Mouse (Mus musculus): Measurements from ENCODE around the gene Cdiptos. TPM values are rescaled to one million over a fixed set of nuclear protein-coding genes. Genes with fewer than 3 reads are reported as not detected.

Cdiptos gene
- polyA plus RNA-seq, 1 experiment from 2014 or later: 2.1 TPM

- H3K4me3 ChIP-seq (replicated peaks; ENCODE audit: low read length): peak overlapping the region; percentile 63
- H3K27ac ChIP-seq (ENCODE audit: low read length): peak overlapping the region; percentile 98
- no peaks in the 10 kb centered on the region for H3K9me3 ChIP-seq (replicated peaks; ENCODE audit: control insufficient read depth, low read length)
- WGBS: 3% methylated on average over 10 of the region's 10 CpGs
- H3K4me1 ChIP-seq (ENCODE audit: control insufficient read depth, insufficient read depth, low read length): peaks cover 54% of the 10 kb centered on the region
- H3K36me3 ChIP-seq (ENCODE audit: control insufficient read depth, insufficient read depth, low read length): peaks cover 8% of the 10 kb centered on the region; the same call in 1 of the 2 replicates
- peak; percentile 19; the same call in 1 of the 2 replicates for ATAC-seq (ENCODE audit: insufficient read depth, low FRiP score)
- peak overlapping the region; percentile 91 for H3K9ac ChIP-seq (ENCODE audit: low read length)
- H3K4me2 ChIP-seq (ENCODE audit: low read depth, low read length): peak overlapping the region; percentile 85
- H3K27me3 ChIP-seq (ENCODE audit: control insufficient read depth, insufficient read depth, low read length): no peaks in the 10 kb centered on the region
These were observed 40.2 kb upstream of the Cdiptos start for GRCm38 (mm10) chr7:127016081-127016480.

DNA sequence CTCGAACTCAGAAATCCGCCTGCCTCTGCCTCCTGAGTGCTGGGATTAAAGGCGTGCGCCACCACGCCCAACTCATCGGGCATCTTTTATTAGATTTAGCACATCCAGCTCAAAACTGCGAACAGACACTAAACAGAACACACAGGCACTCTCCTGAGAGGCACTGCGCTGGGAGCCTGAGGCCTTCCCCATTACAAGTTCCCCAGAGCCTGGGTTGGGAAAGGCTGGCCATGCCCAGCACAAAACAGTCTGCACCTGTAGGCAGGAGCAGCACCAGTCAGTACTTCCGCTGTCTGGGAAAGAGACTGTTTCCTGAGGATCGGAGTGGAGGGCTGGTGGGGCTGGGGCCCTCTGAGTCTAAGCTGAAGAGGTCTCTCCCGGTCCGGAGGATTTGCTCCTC lies 39.1 kb upstream of the Cdiptos start:
- H3K4me2 ChIP-seq (ENCODE audit: low read depth, low read length): no peak overlapping the region
- H3K9ac ChIP-seq (ENCODE audit: low read length): no peak overlapping the region; the same call in 1 of the 2 replicates

DNA sequence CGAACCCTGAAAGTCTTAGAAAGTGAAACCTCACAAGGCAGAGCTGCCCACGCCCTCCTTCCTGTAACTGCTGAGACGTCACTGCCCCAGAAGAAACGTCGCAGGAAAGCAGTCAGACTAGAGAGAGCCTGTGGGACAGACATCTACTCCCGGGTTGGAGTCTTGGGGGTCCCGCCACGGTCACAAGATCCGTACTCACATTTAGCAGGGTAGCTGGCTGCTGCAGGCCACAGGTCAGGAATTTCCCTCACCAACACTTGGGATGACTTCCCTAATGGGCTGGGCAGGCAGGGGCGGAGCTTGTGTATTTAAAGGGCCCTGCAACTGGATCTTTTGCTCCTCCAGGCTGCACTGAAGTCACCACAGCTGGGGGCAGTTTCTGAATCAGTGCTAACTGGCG lies 38.4 kb upstream of the Cdiptos start, which contains the start of gene Mvp:
Mvp (minus strand) TSS at position 302 of the 400 bp plus-strand sequence.
- H3K4me1 ChIP-seq (ENCODE audit: control insufficient read depth, insufficient read depth, low read length): peaks cover 46% of the 10 kb centered on the region
- peak within 1 kb of the TSS; percentile 70 for H3K27ac ChIP-seq (ENCODE audit: low read length)
- peak within 1 kb of the TSS; percentile 85 for H3K4me2 ChIP-seq (ENCODE audit: low read depth, low read length)
- peak within 1 kb of the TSS; percentile 63 for H3K4me3 ChIP-seq (replicated peaks; ENCODE audit: low read length)
- no peak for ATAC-seq (ENCODE audit: insufficient read depth, low FRiP score)
- H3K36me3 ChIP-seq (ENCODE audit: control insufficient read depth, insufficient read depth, low read length): peaks cover 8% of the 10 kb centered on the region; the same call in 1 of the 2 replicates
- 20% methylated on average over 11 of the region's 11 CpGs for WGBS
- H3K27me3 ChIP-seq (ENCODE audit: control insufficient read depth, insufficient read depth, low read length): no peaks in the 10 kb centered on the region
- no peaks in the 10 kb centered on the region for H3K9me3 ChIP-seq (replicated peaks; ENCODE audit: control insufficient read depth, low read length)
- H3K9ac ChIP-seq (ENCODE audit: low read length): peak within 1 kb of the TSS; percentile 65

More for the DNA sequence above, 39.1 kb upstream of the Cdiptos start:
- Histone ChIP-seq H3K36me3 (ENCODE audit: control insufficient read depth, insufficient read depth, low read length) (peaks cover 8% of the 10 kb centered on the region; the same call in 1 of the 2 replicates), H3K4me1 (ENCODE audit: control insufficient read depth, insufficient read depth, low read length) (peaks cover 50% of the 10 kb centered on the region), H3K9me3 (replicated peaks; ENCODE audit: control insufficient read depth, low read length) (no peaks in the 10 kb centered on the region), H3K27ac (ENCODE audit: low read length) (no peak overlapping the region), H3K4me3 (replicated peaks; ENCODE audit: low read length) (peak overlapping the region; percentile 60; the same call in 1 of the 2 replicates), H3K27me3 (ENCODE audit: control insufficient read depth, insufficient read depth, low read length) (no peaks in the 10 kb centered on the region)
- WGBS: 91% methylated on average over 12 of the region's 12 CpGs
- no peak for ATAC-seq (ENCODE audit: insufficient read depth, low FRiP score)

DNA sequence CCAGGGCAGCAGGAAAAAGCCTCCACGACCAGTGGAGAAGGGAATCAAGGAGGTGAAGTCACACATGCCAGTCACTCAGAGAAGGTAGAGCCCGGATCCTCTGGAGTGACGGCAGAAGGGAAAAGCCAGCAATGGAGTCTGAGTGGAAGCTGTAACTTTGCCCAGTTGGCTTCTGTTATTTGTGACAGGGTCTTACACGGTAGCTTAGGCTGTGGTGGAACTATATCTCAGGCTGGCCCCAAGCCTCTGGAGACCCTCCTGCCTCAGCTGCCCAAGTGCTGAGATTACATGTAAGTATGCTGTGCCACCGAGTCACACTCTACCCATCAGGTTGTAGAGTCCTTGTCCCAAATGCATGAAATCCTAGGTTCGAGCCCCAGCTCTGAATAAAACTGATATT lies 37.5 kb upstream of the Cdiptos start:
- 95% methylated on average over 6 of the region's 6 CpGs for WGBS
- peaks cover 44% of the 10 kb centered on the region for H3K4me1 ChIP-seq (ENCODE audit: control insufficient read depth, insufficient read depth, low read length)
- no peak for ATAC-seq (ENCODE audit: insufficient read depth, low FRiP score)
- H3K4me3 ChIP-seq (replicated peaks; ENCODE audit: low read length): no peak overlapping the region
- H3K9ac ChIP-seq (ENCODE audit: low read length): no peak overlapping the region
- H3K27me3 ChIP-seq (ENCODE audit: control insufficient read depth, insufficient read depth, low read length): no peaks in the 10 kb centered on the region
- H3K36me3 ChIP-seq (ENCODE audit: control insufficient read depth, insufficient read depth, low read length): peaks cover 8% of the 10 kb centered on the region; the same call in 1 of the 2 replicates
- H3K4me2 ChIP-seq (ENCODE audit: low read depth, low read length): peak overlapping the region; percentile 55
- no peak overlapping the region for H3K27ac ChIP-seq (ENCODE audit: low read length)
- H3K9me3 ChIP-seq (replicated peaks; ENCODE audit: control insufficient read depth, low read length): no peaks in the 10 kb centered on the region

GRCm38 (mm10) chr7:127012845-127013244 lies 36.9 kb upstream of the Cdiptos start:
- 96% methylated on average over 10 of the region's 10 CpGs for WGBS
- Histone ChIP-seq H3K4me2 (ENCODE audit: low read depth, low read length) (no peak overlapping the region), H3K9me3 (replicated peaks; ENCODE audit: control insufficient read depth, low read length) (no peaks in the 10 kb centered on the region), H3K27me3 (ENCODE audit: control insufficient read depth, insufficient read depth, low read length) (no peaks in the 10 kb centered on the region), H3K4me1 (ENCODE audit: control insufficient read depth, insufficient read depth, low read length) (peaks cover 42% of the 10 kb centered on the region), H3K27ac (ENCODE audit: low read length) (no peak overlapping the region), H3K36me3 (ENCODE audit: control insufficient read depth, insufficient read depth, low read length) (peaks cover 8% of the 10 kb centered on the region; the same call in 1 of the 2 replicates), H3K9ac (ENCODE audit: low read length) (no peak overlapping the region), H3K4me3 (replicated peaks; ENCODE audit: low read length) (no peak overlapping the region)
- ATAC-seq (ENCODE audit: insufficient read depth, low FRiP score): no peak

GRCm38 (mm10) chr7:127012374-127012773 lies 36.5 kb upstream of the Cdiptos start:
- H3K9me3 ChIP-seq (replicated peaks; ENCODE audit: control insufficient read depth, low read length): no peaks in the 10 kb centered on the region
- H3K27ac ChIP-seq (ENCODE audit: low read length): no peak overlapping the region
- no peak overlapping the region for H3K4me2 ChIP-seq (ENCODE audit: low read depth, low read length)
- no peaks in the 10 kb centered on the region for H3K27me3 ChIP-seq (ENCODE audit: control insufficient read depth, insufficient read depth, low read length)
- ATAC-seq (ENCODE audit: insufficient read depth, low FRiP score): no peak
- peaks cover 37% of the 10 kb centered on the region for H3K4me1 ChIP-seq (ENCODE audit: control insufficient read depth, insufficient read depth, low read length)
- no peak overlapping the region for H3K9ac ChIP-seq (ENCODE audit: low read length)
- no peak overlapping the region for H3K4me3 ChIP-seq (replicated peaks; ENCODE audit: low read length)
- whole genome bisulfite sequencing: 79% methylated on average over 6 of the region's 6 CpGs
- peaks cover 8% of the 10 kb centered on the region; the same call in 1 of the 2 replicates for H3K36me3 ChIP-seq (ENCODE audit: control insufficient read depth, insufficient read depth, low read length)

DNA sequence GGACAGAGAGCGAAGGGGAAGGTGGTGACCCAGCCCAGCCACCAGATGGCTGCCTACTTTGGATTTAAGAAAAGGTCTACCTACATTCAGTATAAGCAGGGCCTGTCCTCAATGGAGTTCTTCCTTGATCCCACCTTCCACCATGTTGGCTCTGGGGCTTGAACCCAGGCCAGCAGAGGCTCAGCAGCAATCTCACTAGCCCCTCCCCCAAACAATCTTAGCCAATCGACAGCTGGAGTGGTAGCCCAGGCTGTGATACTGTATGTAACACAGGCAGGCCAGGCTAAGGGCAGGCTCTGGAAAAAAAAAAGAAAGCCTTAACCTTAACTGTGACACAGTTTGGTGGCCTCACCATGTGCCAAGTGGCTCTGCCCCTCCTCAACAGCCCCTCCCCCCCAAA lies 35.8 kb upstream of the Cdiptos start:
- no peak overlapping the region for H3K27ac ChIP-seq (ENCODE audit: low read length)

DNA sequence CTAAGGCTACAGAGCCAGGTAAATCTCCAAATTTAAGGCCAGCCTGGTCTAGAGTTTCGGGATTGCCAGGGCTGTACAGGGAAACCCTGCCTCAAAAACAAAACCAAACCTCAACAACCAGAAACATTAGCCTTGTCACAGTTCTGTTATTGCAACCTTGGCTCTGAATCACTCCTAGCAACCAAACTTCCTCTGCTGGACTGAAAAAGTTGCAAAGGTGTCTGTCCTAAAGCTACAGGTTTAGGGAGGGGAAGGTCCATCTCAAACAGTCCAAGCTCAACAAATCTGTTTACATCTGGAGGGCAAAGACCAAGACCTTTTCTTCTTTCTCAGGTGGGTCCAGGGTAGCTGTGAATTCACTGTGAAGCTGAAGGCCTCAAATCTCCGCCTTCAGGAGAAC lies 35.2 kb upstream of the Cdiptos start:
- Histone ChIP-seq H3K4me1 (ENCODE audit: control insufficient read depth, insufficient read depth, low read length) (peaks cover 39% of the 10 kb centered on the region), H3K9ac (ENCODE audit: low read length) (no peak overlapping the region), H3K27me3 (ENCODE audit: control insufficient read depth, insufficient read depth, low read length) (no peaks in the 10 kb centered on the region), H3K4me3 (replicated peaks; ENCODE audit: low read length) (no peak overlapping the region), H3K36me3 (ENCODE audit: control insufficient read depth, insufficient read depth, low read length) (peaks cover 8% of the 10 kb centered on the region; the same call in 1 of the 2 replicates), H3K27ac (ENCODE audit: low read length) (no peak overlapping the region), H3K9me3 (replicated peaks; ENCODE audit: control insufficient read depth, low read length) (no peaks in the 10 kb centered on the region), H3K4me2 (ENCODE audit: low read depth, low read length) (no peak overlapping the region)
- 85% methylated on average over 2 of the region's 2 CpGs for WGBS
- ATAC-seq (ENCODE audit: insufficient read depth, low FRiP score): no peak

More for the DNA sequence above, 35.8 kb upstream of the Cdiptos start:
- Histone ChIP-seq H3K36me3 (ENCODE audit: control insufficient read depth, insufficient read depth, low read length) (peaks cover 8% of the 10 kb centered on the region; the same call in 1 of the 2 replicates), H3K27me3 (ENCODE audit: control insufficient read depth, insufficient read depth, low read length) (no peaks in the 10 kb centered on the region), H3K9me3 (replicated peaks; ENCODE audit: control insufficient read depth, low read length) (no peaks in the 10 kb centered on the region), H3K4me2 (ENCODE audit: low read depth, low read length) (no peak overlapping the region), H3K4me3 (replicated peaks; ENCODE audit: low read length) (no peak overlapping the region), H3K9ac (ENCODE audit: low read length) (no peak overlapping the region), H3K4me1 (ENCODE audit: control insufficient read depth, insufficient read depth, low read length) (peaks cover 37% of the 10 kb centered on the region)
- 60% methylated on average over 2 of the region's 2 CpGs for WGBS
- ATAC-seq (ENCODE audit: insufficient read depth, low FRiP score): no peak

- no peaks in the 10 kb centered on the region for H3K36me3 ChIP-seq (ENCODE audit: control insufficient read depth, insufficient read depth, low read length)
- no peaks in the 10 kb centered on the region for H3K9me3 ChIP-seq (replicated peaks; ENCODE audit: control insufficient read depth, low read length)
- 77% methylated on average over 17 of the region's 17 CpGs for WGBS
- H3K4me3 ChIP-seq (replicated peaks; ENCODE audit: low read length): no peak overlapping the region
- peaks cover 27% of the 10 kb centered on the region for H3K4me1 ChIP-seq (ENCODE audit: control insufficient read depth, insufficient read depth, low read length)
- no peak overlapping the region for H3K4me2 ChIP-seq (ENCODE audit: low read depth, low read length)
- no peak for ATAC-seq (ENCODE audit: insufficient read depth, low FRiP score)
- peak overlapping the region; percentile 37; the same call in 1 of the 2 replicates for H3K9ac ChIP-seq (ENCODE audit: low read length)
- H3K27me3 ChIP-seq (ENCODE audit: control insufficient read depth, insufficient read depth, low read length): no peaks in the 10 kb centered on the region
- peak overlapping the region; percentile 86 for H3K27ac ChIP-seq (ENCODE audit: low read length)
These were observed 33.6 kb upstream of the Cdiptos start for GRCm38 (mm10) chr7:127009307-127010085.

Measured in stomach, embryonic 16.5 days (tissue).